Mouse (Mus musculus) C2C12 (cell line): ENCODE measurements around the gene Hfe.

ENCODE experiments used
- CEBPB ChIP-seq: IDR thresholded peaks from one replicate; pipeline ENCODE4 v1.6.1; 2011; ENCODE audit warnings: low read depth, mild to moderate bottlenecking, control low read depth, moderate library complexity
- CTCF ChIP-seq: IDR thresholded peaks from one replicate; pipeline ENCODE4 v1.5.1; 2011; ENCODE audit not compliant: control insufficient read depth, insufficient read depth, insufficient read length
- MYOG ChIP-seq: IDR thresholded peaks from one replicate; pipeline ENCODE4 v1.6.1; 2011; ENCODE audit not compliant: control insufficient read depth, insufficient read length; ENCODE audit errors: extremely low read depth
- USF1 ChIP-seq: IDR thresholded peaks from one replicate; pipeline ENCODE4 v1.6.1; 2011; ENCODE audit warnings: low read depth, mild to moderate bottlenecking, control low read depth, moderate library complexity

DNA sequence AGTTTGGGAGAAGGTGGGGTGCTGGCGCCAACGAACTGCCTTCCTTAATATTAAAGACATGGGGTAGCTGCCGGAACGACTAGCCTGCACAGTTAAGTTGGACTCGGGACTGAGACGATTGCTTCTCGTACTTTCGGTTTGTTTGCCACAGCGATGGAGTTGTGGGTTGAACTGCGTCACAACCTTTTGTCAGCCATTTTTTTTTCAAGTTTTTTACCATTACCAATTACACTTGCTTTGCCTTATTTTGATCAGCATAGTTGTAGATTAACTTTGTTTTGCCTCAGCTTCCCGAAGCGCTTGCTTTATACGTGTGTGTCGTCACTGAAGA, 29.2 kb upstream of the Hfe start:
- TF ChIP-seq CTCF (no peak), MYOG (no peak), CEBPB (no peak), USF1 (no peak)
